Mouse (Mus musculus) liver, embryonic 14.5 days (tissue): Measurements from ENCODE around the gene Cd209d. TPM values are rescaled to one million over a fixed set of nuclear protein-coding genes. Genes with fewer than 3 reads are reported as not detected.
"Not testable (repeated sequence)": the region's sequence is repeated elsewhere in the genome, so short reads cannot be mapped to it uniquely, and the experiment has no call there.

Experiments used
- ATAC-seq: fragments of 200-750 bp; cut with Nextera tagmentation; 2 replicates; pipeline ENCODE4 v1.8.0; 2017; ENCODE audit warnings: moderate number of reproducible peaks, mild to moderate bottlenecking, moderate library complexity; ENCODE audit not compliant: insufficient read depth
- DNase-seq, 3 experiments: peaks; one replicate each; pipeline ENCODE4 v3.0.0-alpha.2; 2012 to 2013; ENCODE audit warnings: low read depth in 3 of 3, low spot score in 3 of 3
- H3K27ac ChIP-seq: fragments of 300-500 bp; sonication (generic); 2 replicates; pipeline ENCODE4 v1.5.1; 2014; ENCODE audit warnings: moderate library complexity, mild to moderate bottlenecking, control low read depth, inconsistent platforms
- H3K27me3 ChIP-seq: fragments of 300-500 bp; sonication (generic); 2 replicates; pipeline ENCODE4 v1.6.1; 2014; ENCODE audit warnings: mild to moderate bottlenecking, low read length, moderate library complexity; ENCODE audit not compliant: control insufficient read depth, insufficient read depth
- H3K36me3 ChIP-seq: fragments of 300-500 bp; sonication (generic); replicated peaks from 2 replicates; pipeline ENCODE4 v1.6.1; 2014; ENCODE audit warnings: low read depth; ENCODE audit not compliant: control insufficient read depth, insufficient read depth
- H3K4me1 ChIP-seq, 2 experiments: fragments of 200-500 bp in 1 of 2; fragments of 300-500 bp in 1 of 2; sonication (generic) in 1 of 2; replicated peaks; 2 replicates each; pipeline ENCODE4 v1.6.1; 2012 to 2014; ENCODE audit warnings: antibody characterized with exemption in 1 of 2, inconsistent platforms in 1 of 2, low read length in 1 of 2; ENCODE audit not compliant: control insufficient read depth in 2 of 2, insufficient read depth in 2 of 2
- H3K4me2 ChIP-seq: fragments of 300-500 bp; sonication (generic); 2 replicates; pipeline ENCODE4 v1.6.1; 2014; ENCODE audit warnings: low read depth, mild to moderate bottlenecking, control low read depth, moderate library complexity
- H3K4me3 ChIP-seq, 2 experiments: fragments of 200-500 bp in 1 of 2; fragments of 300-500 bp in 1 of 2; sonication (generic) in 1 of 2; 2 replicates each; pipeline ENCODE4 v1.5.1; 2012 to 2014; ENCODE audit warnings: low read depth in 2 of 2, low read length in 2 of 2, mild to moderate bottlenecking in 2 of 2, control low read depth in 1 of 2, inconsistent platforms in 1 of 2, moderate library complexity in 1 of 2; ENCODE audit not compliant: insufficient read depth in 1 of 2
- H3K9ac ChIP-seq: fragments of 300-500 bp; sonication (generic); replicated peaks from 2 replicates; pipeline ENCODE4 v1.6.1; 2014; ENCODE audit warnings: mild to moderate bottlenecking, control low read depth, moderate library complexity
- H3K9me3 ChIP-seq: fragments of 300-500 bp; sonication (generic); 2 replicates; pipeline ENCODE4 v1.6.1; 2016; ENCODE audit warnings: low read length, mixed read lengths; ENCODE audit not compliant: control insufficient read depth
- CTCF ChIP-seq: IDR thresholded peaks from 2 replicates; pipeline ENCODE4 v1.5.1; 2016; ENCODE audit warnings: antibody characterized with exemption, low read depth, control low read depth
- EP300 ChIP-seq: IDR thresholded peaks from 2 replicates; pipeline ENCODE4 v1.6.1; 2016; ENCODE audit warnings: antibody characterized with exemption, low read depth
- WGBS: fragments of 180-500 bp; shearing (Covaris S2); extraction: QIAGEN DNeasy Blood & Tissue Kit; methylation state at CpG from one replicate; pipeline ENCODE4 v1.1.7; 2014; ENCODE audit not compliant: insufficient replicate concordance; 5-methylcytosine and 5-hydroxymethylcytosine counted together
- polyA plus RNA-seq, 2 experiments: library from polyadenylated mRNA; depleted of rRNA in 1 of 2; stranded (reverse) in 1 of 2; unstranded in 1 of 2; fragments of >200 nt; fragmentation: Nextera tagmentation in 1 of 2; extraction: Ambion mirVana in 1 of 2; gene quantifications; 2 replicates each; pipeline versions ENCODE4 v1.2.1 to v1.2.3; 2012 to 2014

The Cd209d gene
- polyA plus RNA-seq (2012; rRNA removed) (not detected in 2 replicates), polyA plus RNA-seq (2014; fragmentation: Nextera tagmentation; extraction: Ambion mirVana) (not detected in 2 replicates)

DNA sequence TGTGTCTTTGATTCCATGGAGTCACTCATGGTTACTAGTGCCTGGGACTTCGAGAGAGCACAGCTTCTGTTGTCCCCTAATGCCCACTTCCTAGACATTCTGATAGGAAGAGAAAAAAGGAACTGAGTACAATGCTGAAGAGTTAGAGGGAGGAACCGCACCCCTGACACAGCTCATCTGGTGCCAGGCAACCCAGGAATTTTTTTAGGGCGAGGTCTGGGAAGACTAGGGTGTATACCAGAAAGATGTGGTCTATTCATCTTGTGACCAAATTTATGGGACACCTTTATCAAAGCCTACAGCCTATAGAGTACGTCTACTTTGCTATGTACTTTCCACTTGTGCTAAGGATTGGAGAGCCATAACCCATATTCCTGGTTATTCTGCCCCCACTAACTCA, at the start of gene Cd209d:
TSS of gene Cd209d (minus strand) at position 101 of the 400 bp plus-strand sequence.
- 47% methylated on average over 4 of the region's 4 CpGs for WGBS
- no peak within 1 kb of the TSS for H3K4me2 ChIP-seq
- no peak for ATAC-seq
- no peak within 1 kb of the TSS for H3K9ac ChIP-seq
- H3K4me1 ChIP-seq, result no peaks in the 10 kb centered on the region
- no peaks in the 10 kb centered on the region for H3K9me3 ChIP-seq
- TF ChIP-seq CTCF (no peak), EP300 (no peak)
- no peak within 1 kb of the TSS for H3K4me3 ChIP-seq
- H3K36me3 ChIP-seq, result no peaks in the 10 kb centered on the region
- H3K27me3 ChIP-seq, result no peaks in the 10 kb centered on the region
- no peak for DNase-seq
- H3K27ac ChIP-seq, result no peak within 1 kb of the TSS

- Histone ChIP-seq H3K36me3 (no peaks in the 10 kb centered on the region), H3K27me3 (no peaks in the 10 kb centered on the region), H3K4me2 (no peak within 1 kb of the TSS), H3K4me1 (no peaks in the 10 kb centered on the region), H3K4me3 (no peak within 1 kb of the TSS), H3K9ac (no peak within 1 kb of the TSS), H3K9me3 (no peaks in the 10 kb centered on the region), H3K27ac (no peak within 1 kb of the TSS)
- no peak for DNase-seq
- no peak for ATAC-seq
- TF ChIP-seq CTCF (no peak), EP300 (no peak)
- 58% methylated on average over 3 of the region's 3 CpGs for WGBS
Observed at GRCm38 (mm10) chr8:3926744-3927143, 48.4 kb upstream of the Cd209d start, which contains the start of gene Cd209b. Cd209b (minus strand) TSS chr8:3926844.

GRCm38 (mm10) chr8:3876121-3876520, 2.2 kb downstream of the Cd209d start:
- no peak overlapping the region for H3K4me3 ChIP-seq
- DNase-seq (no peak), ATAC-seq (no peak)
- no peak overlapping the region for H3K27ac ChIP-seq
- H3K4me1 ChIP-seq, result no peaks in the 10 kb centered on the region
- H3K36me3 ChIP-seq, result no peaks in the 10 kb centered on the region
- 47% methylated on average over 2 of the region's 2 CpGs for WGBS
- TF ChIP-seq CTCF (no peak), EP300 (no peak)
- no peaks in the 10 kb centered on the region for H3K9me3 ChIP-seq
- no peak overlapping the region for H3K4me2 ChIP-seq
- H3K9ac ChIP-seq, result no peak overlapping the region
- H3K27me3 ChIP-seq, result no peaks in the 10 kb centered on the region

DNA sequence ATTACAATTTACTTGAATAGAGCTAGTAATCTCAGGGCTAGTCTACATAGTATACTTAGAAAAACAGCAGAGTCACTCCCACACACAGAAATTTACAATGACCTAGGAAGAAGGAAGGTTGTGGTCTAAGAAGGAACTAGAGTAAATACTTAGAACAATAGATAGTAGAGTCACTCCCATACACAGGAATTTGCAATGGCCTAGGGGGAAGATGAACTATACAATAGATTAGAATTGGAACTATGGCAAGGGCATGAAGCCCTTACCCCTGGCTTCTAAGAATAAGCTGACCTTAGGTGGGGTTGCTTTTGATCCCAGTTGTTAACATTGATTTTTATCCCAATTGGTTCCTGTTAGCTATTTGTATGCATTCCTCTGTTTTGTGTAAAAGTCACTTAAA, 15.6 kb downstream of the Cd209d start:
- ATAC-seq, H3K4me3 ChIP-seq, H3K36me3 ChIP-seq, H3K9ac ChIP-seq, DNase-seq, H3K4me2 ChIP-seq, H3K27ac ChIP-seq, H3K9me3 ChIP-seq, H3K4me1 ChIP-seq, H3K27me3 ChIP-seq: not testable (repeated sequence)

DNA sequence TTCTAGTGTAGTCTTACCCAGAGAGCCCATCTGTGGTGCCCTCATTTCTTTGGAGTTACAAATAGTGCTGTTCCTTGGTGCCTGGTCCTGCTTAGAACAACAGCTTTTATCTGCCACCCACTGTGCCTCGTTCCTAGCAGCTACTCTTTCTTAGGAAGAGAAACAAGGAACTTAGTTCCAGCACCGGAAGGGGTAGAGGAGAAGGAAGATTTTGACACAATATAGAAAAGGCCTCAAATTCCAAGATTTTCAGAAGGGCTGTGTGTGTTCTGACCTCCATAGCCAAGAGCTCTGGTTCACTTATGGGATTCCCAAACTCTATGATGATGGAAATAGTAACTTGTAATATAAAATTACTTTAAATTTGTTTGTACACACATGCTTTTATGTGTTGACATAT, 24.1 kb downstream of the Cd209d start, which contains the start of gene Cd209e:
TSS of gene Cd209e (minus strand) at position 101 of the 400 bp plus-strand sequence.
- H3K4me3 ChIP-seq, result no peak within 1 kb of the TSS
- no peak within 1 kb of the TSS for H3K4me2 ChIP-seq
- H3K36me3 ChIP-seq, result no peaks in the 10 kb centered on the region
- no peaks in the 10 kb centered on the region for H3K4me1 ChIP-seq
- 45% methylated on average over 2 of the region's 2 CpGs for WGBS
- TF ChIP-seq CTCF (no peak), EP300 (no peak)
- H3K9me3 ChIP-seq, result no peaks in the 10 kb centered on the region
- no peak within 1 kb of the TSS for H3K27ac ChIP-seq
- H3K27me3 ChIP-seq, result no peaks in the 10 kb centered on the region
- DNase-seq (no peak), ATAC-seq (no peak)
- H3K9ac ChIP-seq, result no peak within 1 kb of the TSS

Other genes starting within 250 kb of the Cd209d start
- gene Stxbp2, start 247.6 kb downstream of the Cd209d start, polyA plus RNA-seq (2012; rRNA removed), result 55.5 and 61.7 TPM in 2 replicates
- gene Stxbp2, start 247.6 kb downstream of the Cd209d start, polyA plus RNA-seq (2014; fragmentation: Nextera tagmentation; extraction: Ambion mirVana), result 37.7 and 44.6 TPM in 2 replicates
- not detected in 2 replicates for gene Retn, start 222.8 kb downstream of the Cd209d start, polyA plus RNA-seq (2012; rRNA removed)
- not detected in 2 replicates for gene Retn, start 222.8 kb downstream of the Cd209d start, polyA plus RNA-seq (2014; fragmentation: Nextera tagmentation; extraction: Ambion mirVana)
- 1.4 and 1.9 TPM in 2 replicates for gene Mcemp1, start 212.8 kb downstream of the Cd209d start, polyA plus RNA-seq (2012; rRNA removed)
- gene Mcemp1, start 212.8 kb downstream of the Cd209d start, polyA plus RNA-seq (2014; fragmentation: Nextera tagmentation; extraction: Ambion mirVana), result 3.1 and 3.7 TPM in 2 replicates
- 0.90 and 1.4 TPM in 2 replicates for gene Fcor, start 206.2 kb downstream of the Cd209d start, polyA plus RNA-seq (2012; rRNA removed)
- gene Fcor, start 206.2 kb downstream of the Cd209d start, polyA plus RNA-seq (2014; fragmentation: Nextera tagmentation; extraction: Ambion mirVana), result 3.1 and 3.5 TPM in 2 replicates
- gene Trappc5, start 202.3 kb downstream of the Cd209d start, polyA plus RNA-seq (2012; rRNA removed), result 11.0 and 13.1 TPM in 2 replicates
- 11.5 and 12.1 TPM in 2 replicates for gene Trappc5, start 202.3 kb downstream of the Cd209d start, polyA plus RNA-seq (2014; fragmentation: Nextera tagmentation; extraction: Ambion mirVana)
- gene Fcer2a, start 184.4 kb downstream of the Cd209d start, polyA plus RNA-seq (2012; rRNA removed), result 0.01 TPM in 1 of 2 replicates, not detected in the other
- gene Fcer2a, start 184.4 kb downstream of the Cd209d start, polyA plus RNA-seq (2014; fragmentation: Nextera tagmentation; extraction: Ambion mirVana), result 0.05 TPM in 1 of 2 replicates, not detected in the other
- 2.8 and 3.5 TPM in 2 replicates for gene Clec4g, start 157.9 kb downstream of the Cd209d start, polyA plus RNA-seq (2012; rRNA removed)
- gene Clec4g, start 157.9 kb downstream of the Cd209d start, polyA plus RNA-seq (2014; fragmentation: Nextera tagmentation; extraction: Ambion mirVana), result 3.6 and 4.2 TPM in 2 replicates
- 0.04 and 0.11 TPM in 2 replicates for gene Cd209a, start 129.6 kb downstream of the Cd209d start, polyA plus RNA-seq (2012; rRNA removed)
- gene Cd209a, start 129.6 kb downstream of the Cd209d start, polyA plus RNA-seq (2014; fragmentation: Nextera tagmentation; extraction: Ambion mirVana), result 0.21 TPM in 1 of 2 replicates, not detected in the other
- gene Cd209e, start 24.2 kb downstream of the Cd209d start, polyA plus RNA-seq (2012; rRNA removed), result not detected in 2 replicates
- not detected in 2 replicates for gene Cd209e, start 24.2 kb downstream of the Cd209d start, polyA plus RNA-seq (2014; fragmentation: Nextera tagmentation; extraction: Ambion mirVana)
- gene Cd209b, start 48.3 kb upstream of the Cd209d start, polyA plus RNA-seq (2012; rRNA removed), result not detected in 2 replicates
- gene Cd209b, start 48.3 kb upstream of the Cd209d start, polyA plus RNA-seq (2014; fragmentation: Nextera tagmentation; extraction: Ambion mirVana), result not detected in 2 replicates
- 0.04 TPM in 1 of 2 replicates, not detected in the other for gene Cd209c, start 76.2 kb upstream of the Cd209d start, polyA plus RNA-seq (2012; rRNA removed)
- gene Cd209c, start 76.2 kb upstream of the Cd209d start, polyA plus RNA-seq (2014; fragmentation: Nextera tagmentation; extraction: Ambion mirVana), result 0.09 and 0.14 TPM in 2 replicates
- 0.27 and 0.48 TPM in 2 replicates for gene Cd209f, start 227.3 kb upstream of the Cd209d start, polyA plus RNA-seq (2012; rRNA removed)
- 0.76 and 0.97 TPM in 2 replicates for gene Cd209f, start 227.3 kb upstream of the Cd209d start, polyA plus RNA-seq (2014; fragmentation: Nextera tagmentation; extraction: Ambion mirVana)